Mouse (Mus musculus): ENCODE data around the gene Pcdh15. TPM values are rescaled to one million over a fixed set of nuclear protein-coding genes. Genes with fewer than 3 reads are reported as not detected.

The Pcdh15 gene
- polyA plus RNA-seq, 1 experiment, result not detected

DNA sequence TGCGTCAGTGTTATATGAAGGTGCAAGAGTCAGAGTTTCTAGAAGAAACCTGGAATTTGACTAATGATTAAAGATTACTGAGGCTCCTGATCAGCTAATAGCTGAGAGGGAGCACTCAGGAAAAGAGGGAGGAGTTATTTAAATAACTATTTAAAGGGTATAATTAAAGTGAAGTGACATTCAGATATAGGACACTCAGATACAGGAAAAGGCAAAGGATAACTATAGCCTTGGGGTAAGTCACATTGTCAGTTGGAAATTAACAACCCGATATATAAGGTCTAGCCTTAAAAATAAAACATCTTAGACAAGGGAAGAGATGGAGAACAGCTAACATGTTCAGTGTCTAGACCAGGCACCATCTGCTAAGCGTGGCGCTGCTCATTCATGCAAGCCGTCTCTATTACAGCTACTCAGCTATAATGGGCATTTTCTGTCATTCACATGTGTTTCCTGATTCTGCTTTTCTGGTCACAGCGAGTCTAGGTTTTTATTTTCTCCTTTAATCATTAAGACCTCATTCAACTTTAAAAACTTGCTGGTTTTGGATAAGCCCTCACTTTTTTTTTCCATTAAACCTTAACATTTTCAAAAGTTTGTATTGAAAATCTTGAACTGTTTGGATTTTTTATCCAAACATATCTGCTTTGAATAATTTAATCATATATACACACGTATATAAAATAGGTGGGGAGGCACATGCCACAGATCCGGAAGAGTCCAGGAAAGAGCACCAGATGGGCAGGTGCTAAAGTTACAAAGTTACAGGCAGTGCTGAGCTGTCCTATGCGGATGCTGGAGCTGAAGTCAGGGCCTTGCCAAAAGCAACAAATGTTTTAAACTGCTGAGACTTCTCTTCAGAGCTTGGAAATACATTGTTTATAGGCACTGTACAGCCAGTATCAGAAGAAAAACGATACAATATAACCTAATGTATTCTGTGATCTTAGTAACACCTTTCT, 1288.7 kb downstream of the Pcdh15 start:
- Histone ChIP-seq H3K4me3 (ENCODE audit: insufficient read depth, low read length) (no peak overlapping the region), H3K4me1 (ENCODE audit: control insufficient read depth, insufficient read depth, low read length) (no peaks in the 10 kb centered on the region), H3K27ac (ENCODE audit: insufficient read depth, low read depth, low read length) (no peak overlapping the region)
- TF ChIP-seq CTCF (IDR thresholded peaks at IDR 0.05; ENCODE audit: low read depth, low read length), result no peak
- no peak for TF ChIP-seq POLR2A (IDR thresholded peaks at IDR 0.05; ENCODE audit: borderline replicate concordance, low read depth, low read length)

DNA sequence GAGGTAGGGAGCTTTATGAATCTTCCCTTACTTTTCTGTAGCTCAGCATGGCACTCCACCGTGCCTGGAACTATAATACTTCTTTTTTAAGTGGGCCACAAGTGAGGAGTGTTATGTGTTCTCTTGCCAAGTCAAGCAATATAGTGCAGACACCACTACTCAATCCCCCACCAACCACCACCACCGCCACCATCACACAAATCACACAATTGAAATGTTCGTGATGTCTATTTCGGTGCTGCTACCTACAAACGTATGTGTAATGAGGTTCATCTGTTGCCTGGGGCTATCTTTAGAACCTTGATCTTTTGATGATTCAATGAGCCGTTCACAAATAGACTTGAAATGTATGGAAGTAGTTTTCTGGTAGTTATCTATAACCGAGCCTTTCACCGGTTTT, 1304.0 kb downstream of the Pcdh15 start:
- no peak overlapping the region for H3K4me3 ChIP-seq (ENCODE audit: insufficient read depth, low read length)
- no peaks in the 10 kb centered on the region for H3K4me1 ChIP-seq (ENCODE audit: control insufficient read depth, insufficient read depth, low read length)
- H3K27ac ChIP-seq (ENCODE audit: insufficient read depth, low read depth, low read length), result no peak overlapping the region
- no peak for TF ChIP-seq CTCF (IDR thresholded peaks at IDR 0.05; ENCODE audit: low read depth, low read length)
- TF ChIP-seq POLR2A (IDR thresholded peaks at IDR 0.05; ENCODE audit: borderline replicate concordance, low read depth, low read length), result no peak

DNA sequence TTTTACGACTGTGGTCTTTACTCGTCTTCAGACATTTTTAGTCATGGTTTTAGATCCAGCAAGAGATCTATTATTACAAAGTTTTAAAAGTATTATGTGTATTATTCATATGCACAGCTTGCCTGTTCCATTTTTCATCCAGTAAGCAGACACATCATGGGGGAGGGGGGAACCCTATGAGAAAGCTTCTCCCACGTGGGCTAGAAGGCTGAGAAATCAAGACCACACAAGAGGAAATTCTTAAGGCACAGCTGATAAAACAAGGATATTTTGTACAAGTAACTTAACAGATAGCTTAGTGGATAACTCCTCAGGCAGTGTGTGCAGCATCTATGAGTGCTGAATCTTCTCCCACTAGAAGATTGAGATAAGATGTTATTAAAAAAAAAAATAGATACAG, 1314.9 kb downstream of the Pcdh15 start:
- H3K4me3 ChIP-seq (ENCODE audit: insufficient read depth, low read length), result no peak overlapping the region
- H3K27ac ChIP-seq (ENCODE audit: insufficient read depth, low read depth, low read length), result no peak overlapping the region
- no peak for TF ChIP-seq POLR2A (IDR thresholded peaks at IDR 0.05; ENCODE audit: borderline replicate concordance, low read depth, low read length)
- no peak for TF ChIP-seq CTCF (IDR thresholded peaks at IDR 0.05; ENCODE audit: low read depth, low read length)
- H3K4me1 ChIP-seq (ENCODE audit: control insufficient read depth, insufficient read depth, low read length), result no peaks in the 10 kb centered on the region

DNA sequence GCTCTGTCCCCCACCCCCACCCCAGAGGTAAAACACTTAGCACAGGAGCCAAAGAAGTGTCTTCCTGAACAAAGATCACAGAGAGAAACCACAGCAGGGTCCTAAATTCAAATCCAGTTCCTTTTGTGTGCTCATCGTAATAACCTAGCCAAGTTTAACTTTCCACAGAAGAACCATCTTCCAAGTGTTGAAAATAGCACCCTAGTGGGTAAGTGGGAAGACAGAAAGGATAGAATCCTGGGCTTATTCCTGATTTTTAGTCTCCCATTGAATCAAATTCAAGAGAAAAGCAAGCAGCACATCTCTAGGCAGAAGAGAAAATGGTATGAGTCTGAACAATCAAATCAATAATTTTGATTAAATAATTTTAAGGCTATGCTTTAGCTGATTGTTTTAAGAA, 1315.8 kb downstream of the Pcdh15 start:
- no peaks in the 10 kb centered on the region for H3K4me1 ChIP-seq (ENCODE audit: control insufficient read depth, insufficient read depth, low read length)
- no peak overlapping the region for H3K4me3 ChIP-seq (ENCODE audit: insufficient read depth, low read length)
- TF ChIP-seq CTCF (IDR thresholded peaks at IDR 0.05; ENCODE audit: low read depth, low read length) (no peak), POLR2A (IDR thresholded peaks at IDR 0.05; ENCODE audit: borderline replicate concordance, low read depth, low read length) (no peak)
- no peak overlapping the region for H3K27ac ChIP-seq (ENCODE audit: insufficient read depth, low read depth, low read length)

DNA sequence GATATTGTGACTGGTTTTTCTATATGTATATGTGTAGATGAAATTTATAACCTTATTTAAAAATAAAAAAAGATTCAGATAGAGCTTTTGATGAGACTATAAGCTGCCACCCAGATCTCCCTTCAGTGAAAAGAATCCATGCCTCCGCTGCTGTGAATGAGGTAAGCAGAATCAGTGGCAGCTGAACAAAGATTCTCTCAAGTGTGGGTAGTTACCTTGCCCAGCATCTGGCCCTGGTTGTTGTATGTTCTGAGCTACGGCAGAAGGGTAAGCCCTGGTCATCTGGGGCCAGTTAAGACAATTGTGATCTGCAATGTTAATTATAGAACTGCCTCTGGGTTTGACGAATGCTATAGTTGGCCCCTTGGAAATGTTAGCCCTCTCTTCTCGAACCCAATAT, 1316.2 kb downstream of the Pcdh15 start:
- H3K4me3 ChIP-seq (ENCODE audit: insufficient read depth, low read length), result no peak overlapping the region
- H3K4me1 ChIP-seq (ENCODE audit: control insufficient read depth, insufficient read depth, low read length), result no peaks in the 10 kb centered on the region
- TF ChIP-seq POLR2A (IDR thresholded peaks at IDR 0.05; ENCODE audit: borderline replicate concordance, low read depth, low read length), result no peak
- TF ChIP-seq CTCF (IDR thresholded peaks at IDR 0.05; ENCODE audit: low read depth, low read length), result no peak
- H3K27ac ChIP-seq (ENCODE audit: insufficient read depth, low read depth, low read length), result no peak overlapping the region

DNA sequence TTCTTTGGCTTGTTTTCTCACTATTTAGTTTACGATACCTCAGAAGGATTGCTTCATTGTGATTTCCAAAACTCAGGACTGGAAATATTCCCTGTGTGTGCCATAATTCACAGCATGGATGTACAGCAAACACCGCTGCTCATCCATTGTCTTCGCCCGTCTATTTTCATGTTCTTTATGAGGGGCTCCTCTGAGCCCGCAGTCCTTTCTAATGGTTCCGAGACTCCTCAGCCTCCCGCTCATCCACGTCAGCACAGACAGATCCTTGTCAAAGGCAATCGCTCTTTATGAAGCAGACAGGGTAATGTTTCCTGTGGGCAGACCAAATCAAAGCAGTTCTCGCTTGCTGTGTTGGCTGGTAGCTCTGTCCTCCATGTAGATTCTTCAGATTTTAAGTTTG, 1316.8 kb downstream of the Pcdh15 start:
- no peak overlapping the region for H3K4me3 ChIP-seq (ENCODE audit: insufficient read depth, low read length)
- TF ChIP-seq CTCF (IDR thresholded peaks at IDR 0.05; ENCODE audit: low read depth, low read length) (no peak), POLR2A (IDR thresholded peaks at IDR 0.05; ENCODE audit: borderline replicate concordance, low read depth, low read length) (no peak)
- H3K4me1 ChIP-seq (ENCODE audit: control insufficient read depth, insufficient read depth, low read length), result no peaks in the 10 kb centered on the region
- H3K27ac ChIP-seq (ENCODE audit: insufficient read depth, low read depth, low read length), result no peak overlapping the region

DNA sequence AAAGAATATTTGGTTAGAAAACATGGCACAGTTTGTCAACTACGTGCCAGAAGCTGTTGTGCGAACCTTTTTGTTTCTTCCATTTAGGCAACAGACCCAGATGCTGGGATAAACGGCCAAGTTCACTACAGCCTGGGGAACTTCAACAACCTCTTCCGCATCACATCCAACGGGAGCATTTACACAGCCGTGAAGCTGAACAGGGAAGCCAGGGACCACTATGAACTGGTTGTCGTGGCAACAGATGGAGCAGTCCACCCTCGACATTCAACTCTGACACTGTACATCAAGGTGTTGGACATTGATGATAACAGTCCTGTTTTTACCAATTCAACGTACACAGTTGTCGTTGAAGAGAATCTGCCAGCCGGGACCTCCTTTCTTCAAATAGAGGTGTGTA, 1350.9 kb downstream of the Pcdh15 start:
- H3K27ac ChIP-seq (ENCODE audit: insufficient read depth, low read depth, low read length), result no peak overlapping the region
- H3K4me1 ChIP-seq (ENCODE audit: control insufficient read depth, insufficient read depth, low read length), result no peaks in the 10 kb centered on the region
- no peak for TF ChIP-seq CTCF (IDR thresholded peaks at IDR 0.05; ENCODE audit: low read depth, low read length)
- no peak overlapping the region for H3K4me3 ChIP-seq (ENCODE audit: insufficient read depth, low read length)

DNA sequence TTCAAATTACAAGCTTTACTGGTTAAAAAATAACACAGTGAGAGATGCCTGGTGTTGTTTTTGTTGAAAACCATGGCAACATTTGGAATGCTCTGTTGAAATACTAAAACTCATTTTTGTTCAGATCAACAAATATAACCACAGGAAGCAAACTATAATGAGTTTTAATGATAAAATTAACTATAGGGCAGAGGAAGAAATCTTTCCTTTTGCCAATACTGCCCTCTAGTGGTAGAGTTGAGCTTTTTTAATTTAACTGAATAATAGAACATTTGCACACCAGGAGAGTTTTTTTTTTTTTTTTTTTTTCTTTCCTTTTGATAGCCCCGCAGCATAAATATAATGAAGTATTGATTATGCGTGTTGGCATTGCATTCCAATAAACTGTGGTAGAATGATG, 1364.8 kb downstream of the Pcdh15 start:
- Histone ChIP-seq H3K4me1 (ENCODE audit: control insufficient read depth, insufficient read depth, low read length) (no peaks in the 10 kb centered on the region), H3K27ac (ENCODE audit: insufficient read depth, low read depth, low read length) (no peak overlapping the region), H3K4me3 (ENCODE audit: insufficient read depth, low read length) (no peak overlapping the region)
- TF ChIP-seq CTCF (IDR thresholded peaks at IDR 0.05; ENCODE audit: low read depth, low read length) (no peak), POLR2A (IDR thresholded peaks at IDR 0.05; ENCODE audit: borderline replicate concordance, low read depth, low read length) (no peak)

DNA sequence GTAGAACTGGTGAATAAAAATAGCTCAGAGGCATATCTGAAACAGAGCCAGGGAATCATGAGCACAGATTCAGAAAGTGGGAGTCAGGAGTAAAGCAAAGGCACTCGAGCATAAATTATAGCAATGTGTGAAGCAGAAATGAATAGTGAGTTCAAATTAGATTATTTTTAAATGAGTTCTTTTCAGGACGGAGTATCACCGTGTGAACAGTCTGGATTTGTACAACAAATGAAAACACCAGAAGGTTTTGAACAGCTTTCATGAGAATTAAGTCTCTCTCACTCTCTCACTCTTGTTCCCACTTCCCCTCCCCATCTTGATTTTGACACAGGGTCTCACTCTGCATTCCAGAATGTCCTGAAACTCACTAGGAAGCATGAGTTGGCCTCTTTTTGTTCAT, 1381.6 kb downstream of the Pcdh15 start:
- H3K4me3 ChIP-seq (ENCODE audit: insufficient read depth, low read length), result no peak overlapping the region
- TF ChIP-seq POLR2A (IDR thresholded peaks at IDR 0.05; ENCODE audit: borderline replicate concordance, low read depth, low read length), result no peak
- no peak for TF ChIP-seq CTCF (IDR thresholded peaks at IDR 0.05; ENCODE audit: low read depth, low read length)
- H3K27ac ChIP-seq (ENCODE audit: insufficient read depth, low read depth, low read length), result no peak overlapping the region
- no peaks in the 10 kb centered on the region for H3K4me1 ChIP-seq (ENCODE audit: control insufficient read depth, insufficient read depth, low read length)

DNA sequence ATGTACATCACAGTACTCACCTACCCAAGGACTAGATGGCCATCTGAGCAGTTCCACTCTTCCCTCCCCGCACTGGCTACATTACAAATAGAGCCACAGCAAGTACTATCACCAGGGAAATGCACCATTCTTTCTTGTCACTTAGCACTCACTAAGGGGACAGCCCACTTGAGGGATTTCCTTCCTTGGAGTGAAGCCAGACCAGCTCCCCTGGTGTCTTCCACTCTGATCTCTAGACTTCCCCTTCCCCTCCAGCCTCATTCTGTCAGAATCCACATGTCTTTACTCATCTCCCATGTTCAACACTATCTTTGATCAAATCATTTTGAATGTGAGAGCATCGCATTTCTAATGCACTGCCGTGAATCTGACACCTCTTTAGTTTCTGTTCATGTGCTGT, 1413.2 kb downstream of the Pcdh15 start:
- Histone ChIP-seq H3K27ac (ENCODE audit: insufficient read depth, low read depth, low read length) (no peak overlapping the region), H3K4me1 (ENCODE audit: control insufficient read depth, insufficient read depth, low read length) (no peaks in the 10 kb centered on the region), H3K4me3 (ENCODE audit: insufficient read depth, low read length) (no peak overlapping the region)
- no peak for TF ChIP-seq POLR2A (IDR thresholded peaks at IDR 0.05; ENCODE audit: borderline replicate concordance, low read depth, low read length)
- no peak for TF ChIP-seq CTCF (IDR thresholded peaks at IDR 0.05; ENCODE audit: low read depth, low read length)

All from bone marrow macrophage, adult 2 months (primary cell).